Mouse (Mus musculus): ENCODE results near the gene Atxn1.

- TF ChIP-seq CTCF (IDR thresholded peaks at IDR 0.05; ENCODE audit: extremely low read depth, insufficient read depth, low read length), result no peak
- TF ChIP-seq POLR2A (IDR thresholded peaks at IDR 0.05; ENCODE audit: extremely low read depth, insufficient read depth, low read length), result no peak
Measured at GRCm38 (mm10) chr13:45593914-45594313, 370.9 kb downstream of the Atxn1 start.

Data from cortical plate, adult 2 months (tissue).